Mouse (Mus musculus): ENCODE results near the gene Fam205a3. TPM values are rescaled to one million over a fixed set of nuclear protein-coding genes. Genes with fewer than 3 reads are reported as not detected.
"Not testable (repeated sequence)": the region's sequence is repeated elsewhere in the genome, so short reads cannot be mapped to it uniquely, and the experiment has no call there.

Gene Fam205a3
- total RNA-seq (2014; rRNA removed) (1.8 TPM in 1 of 2 replicates, not detected in the other), polyA plus RNA-seq (2015; fragmentation: Nextera tagmentation; extraction: Ambion mirVana) (not detected in 2 replicates)

DNA sequence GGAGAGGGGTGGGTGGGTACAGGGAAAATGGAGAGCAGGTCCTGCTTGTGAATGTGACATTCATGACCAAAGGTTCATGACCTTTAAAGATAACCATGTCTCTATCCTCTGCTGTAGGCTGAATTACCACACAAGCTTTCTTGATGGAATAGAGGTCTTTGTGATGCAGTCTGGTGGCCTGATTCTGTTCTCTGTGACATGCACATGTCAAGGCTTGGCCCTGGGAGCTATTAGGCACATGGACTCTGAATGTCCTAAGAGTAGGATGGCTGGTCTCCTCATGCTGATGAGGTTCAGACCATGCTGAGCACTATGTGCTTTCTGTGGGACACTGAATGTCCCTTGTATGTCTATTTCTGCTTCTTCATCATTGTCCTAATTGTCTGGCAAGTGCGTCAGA, at the start of gene Fam205a3:
TSS of gene Fam205a3 (plus strand) at position 301 of the 400 bp plus-strand sequence.
- H3K27ac ChIP-seq; H3K9me3 ChIP-seq (ENCODE audit: low read length); H3K4me1 ChIP-seq (ENCODE audit: insufficient read depth, low read length); H3K4me3 ChIP-seq (ENCODE audit: low read length); H3K4me2 ChIP-seq (ENCODE audit: low read depth, low read length); H3K36me3 ChIP-seq (ENCODE audit: insufficient read depth, low read length); H3K27me3 ChIP-seq (ENCODE audit: insufficient read depth, low read length); ATAC-seq; H3K9ac ChIP-seq (replicated peaks; ENCODE audit: low read length); DNase-seq (ENCODE audit: low spot score): not testable (repeated sequence)
- WGBS, result no CpG with 5 or more reads among the region's 1 CpGs

DNA sequence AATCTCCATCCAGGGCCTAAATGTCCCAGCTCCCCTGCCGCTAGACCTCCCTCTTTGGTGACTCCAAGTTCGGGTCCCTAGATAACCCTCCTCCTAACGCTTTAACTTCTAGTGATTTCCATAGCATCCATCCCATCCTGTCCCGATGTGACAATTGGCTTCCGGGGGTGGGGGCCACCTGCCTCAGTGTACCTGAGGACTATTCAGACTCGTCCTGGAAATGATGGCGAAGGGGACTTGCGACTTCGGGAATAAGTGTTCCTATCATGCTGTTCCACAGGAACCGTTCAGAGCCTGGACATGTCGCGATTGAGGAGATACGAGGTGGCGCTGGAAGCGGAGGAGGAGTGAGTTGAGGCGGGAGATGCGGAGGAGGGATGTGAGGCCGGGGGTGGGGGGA, 24.2 kb upstream of the Fam205a3 start, which contains the start of gene Gm21953:
TSS of gene Gm21953 (plus strand) at position 301 of the 400 bp plus-strand sequence.
- not testable (repeated sequence) for DNase-seq (ENCODE audit: low spot score); H3K4me1 ChIP-seq (ENCODE audit: insufficient read depth, low read length); H3K9me3 ChIP-seq (ENCODE audit: low read length); H3K27me3 ChIP-seq (ENCODE audit: insufficient read depth, low read length); H3K9ac ChIP-seq (replicated peaks; ENCODE audit: low read length); H3K4me2 ChIP-seq (ENCODE audit: low read depth, low read length); H3K4me3 ChIP-seq (ENCODE audit: low read length); ATAC-seq; H3K27ac ChIP-seq; H3K36me3 ChIP-seq (ENCODE audit: insufficient read depth, low read length)
- WGBS, result no CpG with 5 or more reads among the region's 18 CpGs

Other genes starting within 250 kb of the Fam205a3 start
- gene Gm3893, start 227.1 kb upstream of the Fam205a3 start, total RNA-seq (2014; rRNA removed), result not detected in 2 replicates
- not detected in 2 replicates for gene Gm3893, start 227.1 kb upstream of the Fam205a3 start, polyA plus RNA-seq (2015; fragmentation: Nextera tagmentation; extraction: Ambion mirVana)
- not detected in 2 replicates for gene Gm13304, start 203.5 kb upstream of the Fam205a3 start, total RNA-seq (2014; rRNA removed)
- not detected in 2 replicates for gene Gm13304, start 203.5 kb upstream of the Fam205a3 start, polyA plus RNA-seq (2015; fragmentation: Nextera tagmentation; extraction: Ambion mirVana)
- 1.4 TPM in 1 of 2 replicates, not detected in the other for gene Gm13306, start 164.9 kb upstream of the Fam205a3 start, total RNA-seq (2014; rRNA removed)
- gene Gm13306, start 164.9 kb upstream of the Fam205a3 start, polyA plus RNA-seq (2015; fragmentation: Nextera tagmentation; extraction: Ambion mirVana), result 5.3 and 8.4 TPM in 2 replicates
- 1.4 TPM in 1 of 2 replicates, not detected in the other for gene Gm13305, start 149.7 kb upstream of the Fam205a3 start, total RNA-seq (2014; rRNA removed)
- 0.98 TPM in 1 of 2 replicates, not detected in the other for gene Gm13305, start 149.7 kb upstream of the Fam205a3 start, polyA plus RNA-seq (2015; fragmentation: Nextera tagmentation; extraction: Ambion mirVana)
- gene Gm10600, start 77.7 kb upstream of the Fam205a3 start, total RNA-seq (2014; rRNA removed), result not detected in 2 replicates
- gene Gm10600, start 77.7 kb upstream of the Fam205a3 start, polyA plus RNA-seq (2015; fragmentation: Nextera tagmentation; extraction: Ambion mirVana), result not detected in 2 replicates
- gene Ccl21b, start 62.6 kb upstream of the Fam205a3 start, total RNA-seq (2014; rRNA removed), result not detected in 2 replicates
- not detected in 2 replicates for gene Ccl21b, start 62.6 kb upstream of the Fam205a3 start, polyA plus RNA-seq (2015; fragmentation: Nextera tagmentation; extraction: Ambion mirVana)
- gene Gm21953, start 24.1 kb upstream of the Fam205a3 start, total RNA-seq (2014; rRNA removed), result not detected in 2 replicates
- not detected in 2 replicates for gene Gm21953, start 24.1 kb upstream of the Fam205a3 start, polyA plus RNA-seq (2015; fragmentation: Nextera tagmentation; extraction: Ambion mirVana)
- gene Gm21586, start 121.0 kb downstream of the Fam205a3 start, total RNA-seq (2014; rRNA removed), result not detected in 2 replicates
- gene Gm21586, start 121.0 kb downstream of the Fam205a3 start, polyA plus RNA-seq (2015; fragmentation: Nextera tagmentation; extraction: Ambion mirVana), result not detected in 2 replicates
- gene Gm2163, start 148.4 kb downstream of the Fam205a3 start, total RNA-seq (2014; rRNA removed), result 0.78 and 1.6 TPM in 2 replicates
- gene Gm2163, start 148.4 kb downstream of the Fam205a3 start, polyA plus RNA-seq (2015; fragmentation: Nextera tagmentation; extraction: Ambion mirVana), result 0.09 and 0.10 TPM in 2 replicates
- 1.8 TPM in 1 of 2 replicates, not detected in the other for gene Fam205a2, start 209.8 kb downstream of the Fam205a3 start, total RNA-seq (2014; rRNA removed)
- gene Fam205a2, start 209.8 kb downstream of the Fam205a3 start, polyA plus RNA-seq (2015; fragmentation: Nextera tagmentation; extraction: Ambion mirVana), result not detected in 2 replicates

Measured in hindbrain, postnatal 0 days (tissue).